Mouse (Mus musculus): Measurements from ENCODE around the gene Prrc2a.

DNA sequence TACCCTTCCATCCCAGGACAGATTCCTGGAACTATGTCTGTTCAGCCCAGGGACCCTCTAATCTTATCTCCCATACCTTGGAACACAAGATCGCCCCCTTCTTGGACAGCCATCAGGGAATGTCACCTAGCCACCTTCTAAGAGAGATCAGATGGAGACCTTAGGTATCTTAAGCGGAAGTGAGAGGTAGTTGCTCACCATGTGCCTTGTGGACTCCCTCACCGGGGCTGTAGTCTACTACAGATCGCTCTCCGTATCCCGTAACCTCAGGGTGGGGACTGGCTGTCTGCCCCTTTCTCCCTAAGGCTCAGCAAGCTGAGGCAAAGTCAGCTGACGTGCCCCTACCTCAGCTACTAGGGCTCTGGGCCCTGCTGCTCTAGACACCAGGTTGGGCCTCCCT, 60.6 kb downstream of the Prrc2a start:
- no peak for TF ChIP-seq CTCF (IDR thresholded peaks at IDR 0.05; ENCODE audit: insufficient read depth, low read length)
- no peak for TF ChIP-seq POLR2A (IDR thresholded peaks at IDR 0.05; ENCODE audit: borderline replicate concordance, extremely low read depth, low read depth, low read length)
